Mouse (Mus musculus) CD8-positive naive resting alpha-beta T cell, adult 2 months (primary cell): Measurements from ENCODE around the gene Msi2.

Experiments
- DNase-seq, 2 experiments: peaks; one replicate each; pipeline ENCODE4 v3.0.0; 2022; ENCODE audit warnings: low read depth in 2 of 2, low spot score in 2 of 2

The Msi2 gene

DNA sequence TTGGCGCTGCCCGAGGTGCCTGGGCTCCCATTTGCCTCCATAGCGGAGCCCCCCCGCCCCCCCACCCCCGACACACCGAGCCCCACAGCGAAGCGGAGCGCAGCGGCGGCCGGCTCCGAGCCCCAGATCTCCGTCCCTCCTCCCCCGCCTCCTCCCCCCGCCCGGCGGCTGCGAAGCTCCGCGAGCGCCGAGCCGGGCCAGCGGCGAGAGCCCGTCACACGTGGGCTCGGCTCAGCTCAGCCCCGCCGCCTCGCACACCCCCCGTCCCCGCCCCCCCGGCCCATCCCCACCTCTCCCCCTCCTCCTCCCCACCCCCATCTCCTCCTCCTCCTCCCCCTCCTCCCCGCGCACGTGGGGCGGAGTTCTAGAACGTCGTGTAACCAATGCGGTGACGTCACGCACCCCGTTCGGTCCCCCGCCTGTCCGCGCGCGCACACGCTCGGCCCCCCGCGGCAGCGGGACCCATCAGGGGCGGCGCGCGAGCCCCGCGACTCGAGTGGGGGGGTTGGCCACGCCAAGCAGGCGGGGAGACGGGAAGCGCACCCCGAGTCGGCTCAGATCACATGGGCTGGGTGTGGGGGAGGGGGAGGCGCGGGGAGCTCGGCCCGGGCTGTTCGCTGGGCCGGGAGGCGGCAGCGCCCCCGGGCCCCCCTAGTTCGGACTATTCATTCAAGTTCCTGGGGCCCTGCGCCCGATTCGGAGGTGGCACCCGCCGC is at the start of gene Msi2:
Gene Msi2, minus strand, starts transcription at position 464 of the 716 bp plus-strand sequence.
- DNase-seq, result peak; percentile 82 to 85

DNA sequence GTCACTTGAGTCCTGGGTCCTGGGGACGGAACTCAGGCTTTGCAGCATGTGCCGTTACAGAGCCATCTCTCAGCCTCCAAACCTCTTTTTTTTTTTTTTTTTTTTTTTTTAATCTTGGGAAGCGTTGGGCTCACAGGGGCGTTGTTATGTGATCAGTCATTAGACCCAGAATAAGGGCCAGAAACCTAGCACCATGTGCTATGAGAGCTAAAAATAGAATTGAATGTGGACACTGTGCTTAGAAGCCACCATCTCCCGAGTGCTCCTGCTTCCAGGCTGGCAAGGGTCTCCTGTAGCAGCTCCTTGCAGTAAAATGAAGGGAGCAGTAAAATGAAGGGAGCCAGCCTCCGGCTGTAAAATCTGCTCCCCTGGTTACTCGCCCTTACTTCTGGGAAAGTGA is 47.3 kb upstream of the Msi2 start:
- no peak for DNase-seq

DNA sequence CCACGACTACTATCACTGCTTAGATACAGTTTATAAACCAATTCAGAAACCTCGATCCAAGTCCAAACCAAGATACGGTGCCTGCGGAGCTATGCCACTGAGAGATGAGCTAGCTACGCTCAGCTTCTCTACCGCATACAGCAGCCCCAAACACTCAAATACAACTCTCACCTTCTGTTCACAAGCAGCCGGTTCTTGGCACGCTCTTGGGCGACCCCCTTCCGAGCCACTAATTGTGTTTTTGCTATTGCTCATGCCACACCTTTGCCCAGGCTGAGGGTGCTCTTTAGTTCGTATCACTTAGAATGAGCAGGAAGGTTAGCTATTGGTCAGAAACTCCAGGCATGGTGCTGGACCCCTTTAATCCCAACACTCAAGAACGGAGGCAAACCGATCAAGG is 45.1 kb upstream of the Msi2 start:
- DNase-seq, result no peak

DNA sequence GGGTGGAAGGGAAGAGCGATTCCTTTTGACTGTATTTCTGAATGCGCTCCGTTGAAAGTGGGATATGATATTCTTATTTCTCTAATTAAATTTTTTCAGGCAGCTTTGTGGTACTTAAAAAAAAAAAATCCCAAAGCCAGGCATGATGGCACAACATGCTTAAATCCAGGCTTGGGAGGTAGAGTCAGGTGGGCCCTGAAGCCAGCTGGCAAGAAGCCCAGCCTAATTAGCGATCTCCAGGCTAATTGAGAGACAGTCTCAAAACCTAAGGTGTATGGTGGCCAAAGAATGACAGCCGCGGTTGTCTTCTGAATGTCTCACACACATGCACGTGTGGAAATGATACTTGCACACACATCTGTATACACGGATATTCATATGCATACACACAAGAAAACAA is 41.2 kb upstream of the Msi2 start:
- DNase-seq, result no peak

DNA sequence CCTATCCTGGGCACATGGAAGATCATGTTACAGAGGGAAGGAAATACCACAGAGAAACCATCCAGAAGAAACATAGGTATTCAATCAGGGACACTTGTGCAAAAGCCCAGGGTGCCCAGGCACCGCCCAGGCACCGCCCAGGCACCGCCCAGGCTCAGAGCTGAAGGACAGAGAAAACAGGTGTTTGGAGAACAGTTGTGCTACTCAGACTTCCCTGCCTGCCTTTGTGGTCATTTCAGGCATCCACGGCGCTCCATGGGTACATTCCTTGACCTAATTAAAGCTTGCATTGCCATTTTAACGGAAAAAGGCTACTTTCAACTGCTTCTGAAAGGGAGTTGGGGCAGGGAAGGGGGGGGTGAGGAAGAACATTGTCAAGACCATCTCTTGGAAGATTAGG is 40.1 kb upstream of the Msi2 start:
- no peak for DNase-seq

DNA sequence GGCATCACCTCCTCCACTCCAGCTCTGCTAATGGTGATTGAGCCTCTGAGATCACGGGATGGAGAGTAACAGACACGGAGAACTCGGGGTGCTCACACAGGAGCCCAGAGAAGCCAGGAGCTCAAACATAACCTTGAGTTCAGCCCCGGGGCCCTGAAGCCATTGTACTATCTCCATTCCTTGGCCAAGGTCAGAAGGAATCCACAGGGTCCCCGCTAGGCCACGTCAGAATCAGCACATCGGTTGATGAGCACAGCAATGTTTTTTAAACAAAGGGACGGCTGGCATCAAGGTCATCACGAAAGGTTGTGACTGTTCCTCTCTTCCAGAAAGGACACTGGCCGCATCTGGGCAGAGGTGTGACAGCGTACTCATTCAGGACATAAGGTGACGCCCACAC is 27.0 kb upstream of the Msi2 start:
- no peak for DNase-seq

DNA sequence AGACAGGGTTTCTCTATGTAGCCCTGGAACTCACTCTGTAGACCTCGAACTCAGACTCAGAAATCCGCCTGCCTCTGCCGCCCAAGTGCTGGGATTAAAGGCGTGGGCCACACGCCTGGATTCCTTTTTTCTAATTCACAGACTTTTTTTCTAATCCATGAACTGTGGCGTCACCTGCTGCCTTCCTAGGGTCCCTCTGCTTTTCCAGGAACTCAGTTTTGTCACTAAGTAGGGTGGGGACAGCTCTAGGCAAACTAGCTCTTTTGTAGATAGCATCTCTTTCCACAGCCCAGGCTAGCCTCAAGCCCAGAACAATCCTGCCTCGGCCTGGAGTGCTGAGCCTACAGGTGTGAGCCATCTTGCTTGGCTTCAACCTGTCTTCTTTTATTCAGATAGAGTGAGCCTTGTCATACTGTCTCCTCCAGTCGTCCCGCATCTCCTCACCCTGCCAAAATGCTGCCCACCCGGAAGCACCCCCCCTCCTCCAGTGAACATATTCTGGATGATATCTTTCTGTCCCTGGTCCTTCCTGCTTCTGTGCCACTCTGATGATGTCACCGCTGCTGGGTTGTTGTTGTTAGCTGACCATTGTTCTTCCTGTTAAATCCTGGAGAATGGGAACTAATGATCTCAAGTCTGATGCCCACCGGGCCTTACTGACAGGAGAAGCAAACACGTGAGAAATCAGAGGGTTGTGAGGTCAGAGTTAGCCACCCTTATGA is 21.4 kb upstream of the Msi2 start:
- DNase-seq, result no peak

DNA sequence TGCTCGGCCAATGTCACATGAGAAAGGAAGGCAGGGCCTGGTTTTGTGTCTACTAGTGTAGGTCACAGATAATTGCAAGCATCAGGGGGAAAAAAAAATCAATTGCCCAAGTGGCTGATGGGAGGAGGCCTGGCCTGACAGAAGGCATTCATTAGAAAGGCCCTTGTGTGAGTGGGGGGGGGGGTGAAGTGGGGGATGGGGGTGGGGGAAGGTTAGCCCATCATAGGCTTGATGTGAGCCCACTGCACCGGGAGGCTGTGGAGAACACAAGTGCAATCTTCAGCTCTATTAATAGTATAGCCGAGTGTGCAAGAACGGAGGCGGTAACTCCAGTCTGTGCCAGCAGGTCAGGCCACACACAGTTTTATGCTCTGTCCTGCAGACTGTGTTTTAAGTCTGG is 11.1 kb upstream of the Msi2 start:
- DNase-seq, result no peak

DNA sequence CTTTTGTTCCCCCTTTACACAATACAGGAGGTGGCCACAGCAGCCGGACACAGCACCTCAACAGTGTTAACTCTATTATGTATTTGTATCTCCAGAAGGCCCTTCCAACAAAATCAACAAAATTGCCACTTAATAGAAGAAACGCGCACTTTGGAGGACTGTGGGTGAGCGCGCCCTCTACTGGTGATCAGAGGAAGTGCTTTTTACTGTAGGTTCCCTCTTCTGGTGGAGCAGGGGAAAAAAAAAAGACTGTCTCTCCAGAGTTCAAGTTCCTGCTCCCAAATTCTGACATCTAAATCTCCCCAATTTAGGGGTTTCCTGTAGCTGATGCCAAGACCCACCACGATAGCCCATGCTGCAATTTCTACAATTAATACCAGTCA is 10.2 kb upstream of the Msi2 start:
- peak; percentile 70 to 77 for DNase-seq

DNA sequence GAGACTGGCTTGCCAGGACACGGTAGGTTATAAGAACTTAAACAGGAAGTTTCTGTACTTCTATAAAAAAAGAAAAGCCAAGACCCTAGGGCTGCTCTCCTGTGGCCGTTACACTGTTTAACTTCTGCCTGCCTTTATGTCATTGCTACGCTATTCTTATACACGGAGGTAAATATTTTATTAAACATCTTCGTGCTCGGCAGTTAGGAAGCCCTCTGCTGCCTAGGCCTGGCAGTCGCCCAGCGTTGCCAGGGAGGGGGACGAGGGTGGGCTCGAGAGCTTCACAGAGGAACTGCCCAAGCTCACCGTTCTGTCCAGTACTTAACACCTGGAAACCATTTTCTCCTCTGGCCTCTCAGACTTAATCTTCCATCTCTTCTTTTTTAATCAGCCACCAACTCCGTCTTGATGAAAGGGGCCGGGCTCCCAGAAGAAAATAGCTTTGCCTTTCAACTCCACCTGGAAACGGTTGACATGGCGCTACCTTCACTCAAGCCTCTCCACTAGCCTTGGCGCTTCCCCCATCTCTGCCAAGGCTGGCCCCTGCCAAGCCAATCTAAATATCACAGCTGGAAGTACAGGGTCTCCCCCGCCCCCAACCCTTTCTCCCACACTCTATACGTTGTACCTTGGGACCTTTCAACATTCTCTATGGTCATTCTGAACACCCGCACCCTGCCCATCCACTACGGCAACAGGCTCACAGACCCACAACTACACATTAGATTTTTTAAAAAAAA is 9.6 kb upstream of the Msi2 start:
- no peak for DNase-seq

DNA sequence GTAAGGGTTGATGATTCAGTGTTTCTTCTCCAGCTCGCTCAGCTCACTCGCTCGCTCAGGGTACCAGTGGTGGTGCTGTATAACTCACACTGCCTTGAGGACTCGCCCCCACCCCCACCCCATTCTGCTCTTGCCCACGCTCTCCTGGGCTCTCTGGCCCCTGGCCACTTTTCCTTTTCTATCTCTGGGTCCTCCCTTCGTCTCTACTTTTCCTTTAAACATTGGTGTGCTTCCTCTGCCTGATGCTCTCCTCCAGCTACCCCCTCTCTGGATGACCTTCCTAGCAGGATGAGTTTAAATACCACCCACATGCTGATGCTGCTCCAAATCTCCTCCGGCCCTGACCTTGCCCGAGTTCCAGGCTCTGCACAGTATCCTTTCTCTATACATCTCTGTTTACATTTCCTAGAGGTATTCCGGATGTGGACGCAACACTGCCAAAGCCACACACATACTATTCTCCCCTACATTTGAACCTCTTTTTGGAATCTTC is 2.9 kb upstream of the Msi2 start:
- DNase-seq, result no peak

DNA sequence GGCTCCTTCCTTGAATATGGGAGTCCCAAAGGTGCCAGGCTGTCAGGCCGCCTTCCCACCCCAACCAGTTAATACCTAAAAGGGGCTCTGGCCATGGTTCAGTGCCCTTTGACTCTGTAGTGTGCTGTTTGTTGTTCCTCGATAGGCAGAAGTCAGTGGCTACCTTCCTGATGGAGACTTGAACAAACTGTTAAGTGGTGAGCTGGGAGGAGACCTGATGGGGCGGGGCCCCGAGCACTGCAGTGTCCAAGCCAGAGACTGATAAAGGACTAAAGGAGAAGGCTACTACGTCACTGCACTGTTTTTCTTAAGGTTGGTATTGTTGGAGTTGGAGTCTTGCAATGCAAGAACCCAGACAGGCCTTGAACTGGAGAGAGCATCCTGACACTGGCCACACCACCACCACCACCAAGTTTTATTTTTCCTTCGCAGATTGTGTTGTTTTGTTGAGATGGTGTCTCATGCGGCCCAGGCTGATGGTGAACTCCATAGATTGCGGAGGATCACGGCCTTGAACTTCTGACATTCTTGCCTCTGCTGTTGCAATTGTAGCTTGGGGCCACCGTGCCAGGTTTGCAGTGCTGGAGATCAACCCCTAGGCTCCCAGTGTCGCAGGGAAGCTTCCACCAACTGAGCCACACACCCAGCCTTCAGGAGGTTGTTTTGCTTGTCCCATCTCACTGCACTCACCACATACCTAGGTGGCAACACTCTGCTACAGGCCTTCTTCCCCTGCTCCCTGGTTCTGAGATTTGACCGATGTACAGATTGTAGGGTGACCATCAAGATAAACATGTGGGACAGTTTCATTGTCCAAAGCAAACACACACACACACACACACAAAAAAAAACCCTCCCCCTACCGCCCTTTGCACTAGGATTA is 2.2 kb upstream of the Msi2 start:
- DNase-seq, result no peak

DNA sequence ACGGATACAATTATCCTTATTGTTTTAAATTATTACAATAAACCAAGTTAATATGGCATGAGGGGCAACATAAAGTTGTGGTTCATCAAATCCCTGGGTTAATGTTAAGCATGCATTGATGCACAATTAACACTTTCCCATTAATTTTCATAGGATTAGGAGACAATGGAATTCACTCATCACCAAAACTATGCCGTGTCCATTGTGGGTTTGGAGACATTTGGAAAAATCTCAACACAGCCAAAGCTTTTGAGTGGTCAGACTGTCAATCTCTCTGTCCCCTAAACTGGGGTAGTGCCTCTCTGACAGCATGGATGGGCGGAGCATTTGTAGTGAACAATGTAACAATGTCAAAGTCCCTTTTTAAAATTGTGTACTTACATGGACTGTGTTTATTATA is 1.3 kb upstream of the Msi2 start:
- DNase-seq, result no peak

DNA sequence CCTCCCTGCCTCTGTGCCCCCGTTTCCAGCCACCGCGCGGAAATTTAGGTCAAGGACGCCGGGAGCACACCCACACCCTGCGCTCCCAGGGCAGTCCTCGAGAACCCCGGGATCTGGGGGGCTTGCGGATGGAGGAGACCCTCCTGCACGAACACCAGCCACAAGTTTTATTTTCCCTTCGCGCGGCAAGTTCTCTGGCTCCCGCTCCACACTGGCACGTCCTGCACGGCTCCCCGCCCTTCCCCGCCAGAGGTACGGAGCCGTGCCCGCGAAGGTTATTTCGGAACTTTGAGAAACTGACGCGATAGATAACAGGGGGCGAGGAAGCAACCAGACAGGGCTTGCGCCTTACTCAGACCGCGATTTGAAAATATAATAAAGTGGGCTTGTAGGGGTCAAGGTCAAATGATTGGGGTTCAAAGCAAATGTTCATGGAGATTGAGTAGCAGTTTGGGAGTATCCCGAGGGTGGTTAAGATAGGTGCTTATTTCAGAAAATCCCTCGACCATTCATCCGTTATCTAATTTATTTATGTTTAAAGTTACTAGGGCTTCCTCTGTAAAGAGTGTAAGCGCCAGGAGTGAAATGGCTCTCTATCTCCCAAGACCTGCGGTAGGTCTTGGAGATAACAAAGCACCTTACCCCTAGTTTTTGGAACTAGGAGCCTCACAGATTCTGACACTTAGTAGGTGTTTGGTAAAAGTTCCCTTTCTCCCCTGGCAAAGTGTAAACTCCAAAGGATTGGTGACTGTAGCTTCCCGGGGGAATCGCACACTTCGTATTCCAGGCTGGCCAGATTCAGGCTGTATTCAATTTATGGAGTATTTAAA is 668 bp upstream of the Msi2 start:
- DNase-seq, result no peak

DNA sequence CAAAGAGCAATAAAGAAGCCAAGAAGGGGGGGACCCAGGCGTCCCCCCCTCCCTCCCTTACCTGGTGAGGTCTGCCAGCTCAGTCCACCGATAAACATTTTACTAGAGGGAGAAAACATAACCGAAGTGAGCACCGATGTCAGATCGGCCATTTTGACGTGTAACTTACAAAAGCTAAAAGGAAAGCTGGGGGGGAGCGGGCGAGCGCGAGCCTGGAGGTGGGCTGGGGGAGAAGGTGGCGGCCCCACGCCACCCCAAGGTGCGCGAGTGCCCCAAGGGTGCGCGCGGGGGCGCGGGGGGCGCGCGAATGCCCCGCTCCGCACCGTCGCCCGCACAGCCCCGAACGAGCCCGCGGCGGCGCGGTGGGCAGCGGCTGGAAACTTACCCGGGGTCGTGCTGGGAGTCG is 666 bp downstream of the Msi2 start:
- peak in 1 of 2 experiments; percentile 43 for DNase-seq

DNA sequence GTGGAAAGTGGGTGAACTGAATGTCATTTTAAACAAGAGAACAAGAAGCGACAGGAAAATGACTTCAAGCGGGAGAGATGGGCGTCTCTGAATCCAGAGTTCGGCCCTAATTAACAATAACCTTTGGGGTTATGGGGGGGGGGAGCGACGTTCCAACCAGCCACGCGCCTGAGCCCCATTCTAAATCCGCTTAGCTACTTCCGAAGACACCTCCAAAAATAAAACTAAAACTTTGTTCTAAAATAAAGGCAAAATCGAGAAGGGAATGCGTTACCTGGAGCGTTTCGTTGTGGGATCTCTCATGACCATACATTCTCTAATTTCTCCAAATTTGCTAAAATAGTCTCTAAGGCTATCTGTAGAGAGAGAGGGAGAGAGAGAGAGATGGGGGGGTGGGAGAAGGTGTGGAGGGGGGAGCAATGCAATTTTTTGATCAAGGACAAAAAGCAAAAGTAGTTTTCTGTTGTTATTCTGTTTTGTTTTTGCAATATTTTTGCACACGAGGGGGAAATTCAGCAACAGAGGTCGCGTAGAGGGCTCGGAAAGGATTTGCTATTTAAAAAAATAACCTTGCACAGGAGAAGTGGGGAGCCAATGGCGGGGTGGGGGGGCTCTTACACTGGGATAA is 1.2 kb downstream of the Msi2 start:
- no peak for DNase-seq

DNA sequence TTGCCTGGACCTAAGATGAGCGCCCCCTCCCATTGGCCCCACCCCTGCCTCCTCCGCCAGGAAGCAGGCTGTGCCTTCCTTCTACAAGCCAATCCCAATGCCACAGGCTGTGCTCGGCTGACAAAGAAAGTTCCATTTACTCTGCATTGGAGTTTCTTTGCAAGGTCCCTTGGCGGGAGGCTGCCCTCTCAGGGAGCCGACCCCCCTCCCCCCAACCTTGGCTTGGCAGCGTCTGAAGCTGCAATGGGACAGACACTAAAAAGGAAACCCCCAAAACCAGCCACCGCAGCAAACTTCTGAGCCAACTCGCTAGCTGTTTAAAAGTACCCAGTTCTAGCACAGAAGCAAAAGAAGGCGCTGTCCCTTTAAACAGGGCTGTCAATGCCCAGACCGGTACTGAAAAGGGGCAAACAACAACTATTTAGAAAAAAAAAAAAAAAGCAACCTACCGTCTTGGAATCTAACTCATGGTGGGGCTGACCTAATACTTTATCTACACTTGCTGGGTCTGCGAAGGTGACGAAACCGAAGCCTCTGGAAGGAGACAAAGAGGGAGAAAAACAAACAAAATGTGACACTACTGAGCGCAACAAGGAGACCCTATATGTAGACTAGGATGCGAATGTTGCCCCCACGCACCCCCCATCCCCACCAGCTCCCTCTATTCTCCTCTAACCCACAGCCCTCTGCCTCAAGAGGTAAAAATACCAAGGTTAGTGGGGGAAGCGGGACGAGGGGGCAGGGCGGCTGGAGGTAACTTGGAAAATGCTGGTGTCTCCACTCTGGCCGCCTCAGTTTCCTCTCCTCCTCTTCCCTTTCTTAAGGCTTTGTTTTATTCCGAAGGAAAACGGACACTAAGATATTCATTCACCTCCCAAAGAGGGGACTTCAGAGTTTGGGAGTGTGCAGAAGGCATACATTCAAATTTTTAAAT is 2.0 kb downstream of the Msi2 start:
- DNase-seq, result peak in 1 of 2 experiments; percentile 23

DNA sequence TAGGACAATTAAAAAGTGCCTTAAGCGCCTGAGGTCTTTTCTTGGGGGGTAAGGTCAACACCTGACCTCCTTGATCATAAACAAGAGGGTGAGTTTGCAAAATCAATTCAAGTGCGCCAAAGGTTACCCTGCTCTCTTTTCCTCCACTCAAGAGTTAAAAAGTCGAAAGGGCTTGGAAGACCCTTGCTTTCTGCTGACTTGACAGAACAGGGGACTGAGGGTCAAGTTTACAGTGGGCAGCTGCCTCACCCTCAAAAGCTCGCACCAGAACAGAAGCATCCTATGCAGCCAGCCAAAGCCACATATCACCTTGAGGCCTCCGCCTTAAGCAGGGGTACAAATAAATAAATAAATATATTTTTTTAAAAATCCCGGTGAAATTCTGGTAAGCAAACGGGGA is 3.0 kb downstream of the Msi2 start:
- DNase-seq, result no peak

DNA sequence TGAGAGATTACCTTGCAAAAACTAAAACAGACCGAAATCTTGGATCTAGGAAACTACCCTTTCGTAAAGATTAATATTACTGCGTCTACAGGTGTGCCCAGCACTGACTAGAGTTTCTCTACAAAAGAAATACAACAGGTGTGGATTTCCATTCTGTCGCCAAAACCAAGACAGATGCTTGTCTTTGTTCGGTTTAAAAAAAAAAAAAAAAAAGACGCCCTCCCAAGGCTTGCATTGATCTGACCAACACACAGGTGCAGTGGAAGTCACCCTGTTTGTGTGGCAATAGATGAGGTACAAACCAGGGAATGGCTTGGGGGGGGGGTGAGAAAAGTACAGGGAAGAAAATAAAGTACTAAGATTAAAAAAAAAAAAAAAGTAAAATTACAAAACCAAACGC is 4.2 kb downstream of the Msi2 start:
- no peak for DNase-seq
